Mouse (Mus musculus) bone marrow, adult 2 months (tissue): Measurements from ENCODE around the gene Zfp740. TPM values are rescaled to one million over a fixed set of nuclear protein-coding genes. Genes with fewer than 3 reads are reported as not detected.
"Not testable (repeated sequence)": the region's sequence is repeated elsewhere in the genome, so short reads cannot be mapped to it uniquely, and the experiment has no call there.

ENCODE experiments used
- H3K27ac ChIP-seq: fragments of 200-500 bp; 2 replicates; pipeline ENCODE4 v1.5.1; 2012; ENCODE audit warnings: low read depth, mild to moderate bottlenecking, control low read depth, inconsistent platforms, low read length; ENCODE audit not compliant: control insufficient read depth, poor library complexity, insufficient read depth
- H3K4me1 ChIP-seq: fragments of 200-500 bp; 2 replicates; pipeline ENCODE4 v1.6.1; 2011; ENCODE audit warnings: low read length; ENCODE audit not compliant: control insufficient read depth, insufficient read depth
- H3K4me3 ChIP-seq: fragments of 200-500 bp; replicated peaks from 2 replicates; pipeline ENCODE3; 2011; ENCODE audit warnings: mild to moderate bottlenecking, low read depth, low read length, control low read depth; ENCODE audit not compliant: control insufficient read depth
- CTCF ChIP-seq: fragments of 200-500 bp; IDR thresholded peaks from 2 replicates; pipeline ENCODE4 v1.5.1; 2011; ENCODE audit warnings: low read length, control low read depth; ENCODE audit not compliant: control insufficient read depth, insufficient read depth
- POLR2A ChIP-seq: fragments of 200-500 bp; IDR thresholded peaks from 2 replicates; pipeline ENCODE4 v1.6.1; 2011; ENCODE audit warnings: low read depth, mild to moderate bottlenecking, control low read depth, low read length, borderline replicate concordance; ENCODE audit not compliant: control insufficient read depth
- WGBS: fragments of 180-500 bp; shearing (Covaris S2); methylation state at CpG from one replicate; pipeline ENCODE4 v1.1.7; 2018; 5-methylcytosine and 5-hydroxymethylcytosine counted together
- polyA plus RNA-seq: library from polyadenylated mRNA; stranded (reverse); fragments of >200 nt; gene quantifications from 2 replicates; pipeline ENCODE4 v1.2.4, GENCODE M21; 2011; ENCODE audit warnings: low replicate concordance; ENCODE audit not compliant: missing spikeins, insufficient read depth, insufficient read length

Zfp740 gene
- polyA plus RNA-seq, result 22.8 and 34.5 TPM in 2 replicates

- Histone ChIP-seq H3K27ac (peak within 1 kb of the TSS; percentile 99), H3K4me1 (peaks cover 2% of the 10 kb centered on the region; the same call in 1 of the 2 replicates), H3K4me3 (peak within 1 kb of the TSS; percentile 75)
- WGBS, result 1% methylated on average over 66 of the region's 68 CpGs
- TF ChIP-seq POLR2A (peak; percentile 62), CTCF (no peak)
These were observed at the start of gene Zfp740 for GRCm38 (mm10) chr15:102202971-102203834. TSS of gene Zfp740 (plus strand) at chr15:102203249.

- not testable (repeated sequence) for H3K27ac ChIP-seq, H3K4me3 ChIP-seq, H3K4me1 ChIP-seq
- WGBS, result 92% methylated on average over 6 of the region's 6 CpGs
These were observed 48.0 kb upstream of the Zfp740 start for GRCm38 (mm10) chr15:102155006-102155405.

- WGBS, result 89% methylated on average over 20 of the region's 20 CpGs
- TF ChIP-seq POLR2A (no peak), CTCF (no peak)
These were observed 46.2 kb upstream of the Zfp740 start for GRCm38 (mm10) chr15:102156836-102157235.

GRCm38 (mm10) chr15:102160415-102161060, 42.5 kb upstream of the Zfp740 start:
- WGBS, result 69% methylated on average over 26 of the region's 27 CpGs
- H3K4me3 ChIP-seq, result no peak overlapping the region
- H3K4me1 ChIP-seq, result peaks cover 2% of the 10 kb centered on the region
- H3K27ac ChIP-seq, result no peak overlapping the region
- TF ChIP-seq POLR2A, result no peak
- TF ChIP-seq CTCF, result no peak

More at GRCm38 (mm10) chr15:102156836-102157235, 46.2 kb upstream of the Zfp740 start:
- H3K4me3 ChIP-seq, result no peak overlapping the region
- H3K27ac ChIP-seq, result no peak overlapping the region
- no peaks in the 10 kb centered on the region; the same call in none of the 2 replicates for H3K4me1 ChIP-seq

- H3K27ac ChIP-seq, result no peak overlapping the region
- TF ChIP-seq CTCF (no peak), POLR2A (no peak)
- H3K4me1 ChIP-seq, result peaks cover 2% of the 10 kb centered on the region
- no peak overlapping the region for H3K4me3 ChIP-seq
- 15% methylated on average over 3 of the region's 3 CpGs for WGBS
These were observed 39.0 kb upstream of the Zfp740 start for GRCm38 (mm10) chr15:102163900-102164693.

- no peak overlapping the region for H3K4me3 ChIP-seq
- WGBS, result 4% methylated on average over 6 of the region's 6 CpGs
- TF ChIP-seq POLR2A, result no peak
- no peak for TF ChIP-seq CTCF
- peaks cover 2% of the 10 kb centered on the region; the same call in 1 of the 2 replicates for H3K4me1 ChIP-seq
- no peak overlapping the region for H3K27ac ChIP-seq
These were observed 37.5 kb upstream of the Zfp740 start for GRCm38 (mm10) chr15:102165468-102166100.

GRCm38 (mm10) chr15:102167620-102168021, 35.4 kb upstream of the Zfp740 start:
- 62% methylated on average over 6 of the region's 6 CpGs for WGBS
- no peak for TF ChIP-seq CTCF
- TF ChIP-seq POLR2A, result no peak
- H3K27ac ChIP-seq, result no peak overlapping the region
- H3K4me3 ChIP-seq, result no peak overlapping the region
- H3K4me1 ChIP-seq, result peaks cover 2% of the 10 kb centered on the region; the same call in 1 of the 2 replicates

- Histone ChIP-seq H3K4me1 (peaks cover 2% of the 10 kb centered on the region; the same call in 1 of the 2 replicates), H3K27ac (no peak overlapping the region), H3K4me3 (no peak overlapping the region)
- 60% methylated on average over 2 of the region's 2 CpGs for WGBS
- no peak for TF ChIP-seq CTCF
- TF ChIP-seq POLR2A, result no peak
These were observed 34.0 kb upstream of the Zfp740 start for GRCm38 (mm10) chr15:102169064-102169463.
